Mouse (Mus musculus) heart, embryonic 16.5 days (tissue): ENCODE measurements around the gene Pip4k2a. TPM values are rescaled to one million over a fixed set of nuclear protein-coding genes. Genes with fewer than 3 reads are reported as not detected.
A peak's percentile ranks its signal among the peaks of the same experiment; 100 is the strongest.

Experiments
- ATAC-seq: fragments of 200-750 bp; cut with Nextera tagmentation; replicated peaks from 2 replicates; pipeline ENCODE4 v1.8.0; 2017; ENCODE audit warnings: moderate number of reproducible peaks; ENCODE audit not compliant: insufficient read depth, low FRiP score; ENCODE audit errors: extremely low read depth
- H3K27ac ChIP-seq: fragments of 300-500 bp; sonication (generic); 2 replicates; pipeline ENCODE4 v1.5.1; 2014; ENCODE audit warnings: mild to moderate bottlenecking, low read length, control low read depth, moderate library complexity
- H3K27me3 ChIP-seq: fragments of 300-500 bp; sonication (generic); 2 replicates; pipeline ENCODE4 v1.6.1; 2014; ENCODE audit warnings: low read length, mixed read lengths; ENCODE audit not compliant: control insufficient read depth, insufficient read depth
- H3K36me3 ChIP-seq: fragments of 300-500 bp; sonication (generic); 2 replicates; pipeline ENCODE4 v1.6.1; 2014; ENCODE audit not compliant: control insufficient read depth, insufficient read depth
- H3K4me1 ChIP-seq: fragments of 300-500 bp; sonication (generic); 2 replicates; pipeline ENCODE4 v1.6.1; 2014; ENCODE audit warnings: low read length, mixed read lengths; ENCODE audit not compliant: control insufficient read depth, insufficient read depth
- H3K4me2 ChIP-seq: fragments of 300-500 bp; sonication (generic); 2 replicates; pipeline ENCODE4 v1.6.1; 2014; ENCODE audit warnings: low read depth, mild to moderate bottlenecking, control low read depth, low read length
- H3K4me3 ChIP-seq: fragments of 300-500 bp; sonication (generic); 2 replicates; pipeline ENCODE4 v1.5.1; 2014; ENCODE audit warnings: mild to moderate bottlenecking, control low read depth, low read length
- H3K9ac ChIP-seq: fragments of 300-500 bp; sonication (generic); 2 replicates; pipeline ENCODE4 v1.6.1; 2014; ENCODE audit warnings: low read length, control low read depth
- H3K9me3 ChIP-seq: fragments of 300-500 bp; sonication (generic); replicated peaks from 2 replicates; pipeline ENCODE4 v1.6.1; 2016; ENCODE audit warnings: low read length; ENCODE audit not compliant: control insufficient read depth
- WGBS: fragments of 180-500 bp; shearing (Covaris S2); extraction: QIAGEN DNeasy Blood & Tissue Kit; methylation state at CpG from one replicate; pipeline ENCODE4 v1.1.7; 2014; 5-methylcytosine and 5-hydroxymethylcytosine counted together
- polyA plus RNA-seq: library from polyadenylated mRNA; unstranded; fragments of >200 nt; fragmentation: Nextera tagmentation; extraction: Ambion mirVana; gene quantifications from 2 replicates; pipeline ENCODE4 v1.2.1, GENCODE M21; 2015

Gene Pip4k2a
- polyA plus RNA-seq, 1 experiment from 2014 or later, result 10.0 TPM

DNA sequence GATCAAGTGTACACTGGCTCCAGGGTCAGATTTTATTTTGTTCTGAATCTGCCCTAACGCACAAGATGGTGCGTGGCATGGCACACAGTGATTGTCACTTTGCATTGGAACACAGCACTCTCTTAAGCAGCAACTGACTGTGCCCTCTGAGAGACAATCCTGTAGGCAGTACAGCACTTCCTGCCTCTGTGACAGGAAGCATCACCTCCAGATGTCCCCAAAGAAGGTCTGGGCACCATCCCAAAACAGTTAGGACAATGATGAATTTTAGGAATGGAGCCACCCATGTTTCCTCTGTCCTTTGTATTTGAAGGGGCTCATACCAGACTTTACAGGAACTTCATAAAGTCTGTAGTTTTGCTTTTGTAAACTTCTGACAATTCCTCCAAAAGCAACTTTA lies 54.0 kb downstream of the Pip4k2a start:
- peak; percentile 32; the same call in 1 of the 2 replicates for ATAC-seq
- 72% methylated on average over 2 of the region's 2 CpGs for WGBS
- no peak overlapping the region for H3K4me2 ChIP-seq
- no peaks in the 10 kb centered on the region for H3K36me3 ChIP-seq
- peaks cover 45% of the 10 kb centered on the region for H3K4me1 ChIP-seq
- H3K9me3 ChIP-seq, result no peaks in the 10 kb centered on the region
- no peak overlapping the region for H3K4me3 ChIP-seq
- H3K27ac ChIP-seq, result peak overlapping the region; percentile 11
- H3K9ac ChIP-seq, result no peak overlapping the region
- no peaks in the 10 kb centered on the region for H3K27me3 ChIP-seq

DNA sequence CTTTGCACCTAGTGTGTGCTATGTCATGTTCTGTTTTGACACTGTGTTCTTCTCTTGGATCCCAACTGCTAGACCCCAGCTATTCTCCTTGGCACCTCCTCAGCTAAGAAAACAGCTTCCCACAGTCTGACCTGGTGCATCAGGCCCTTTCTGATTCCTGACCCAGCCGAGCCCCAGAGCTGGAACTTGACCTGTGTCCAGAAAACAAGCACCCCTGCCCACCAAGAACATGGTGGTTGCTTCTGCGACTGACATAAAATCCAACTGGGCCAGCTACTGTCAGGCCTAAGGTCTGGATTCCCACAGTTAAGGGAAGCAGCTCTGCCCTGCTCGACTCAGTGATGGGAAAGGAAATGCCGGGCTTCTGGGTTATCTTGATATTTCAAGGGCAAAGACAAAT lies 54.6 kb downstream of the Pip4k2a start:
- Histone ChIP-seq H3K36me3 (no peaks in the 10 kb centered on the region), H3K27me3 (no peaks in the 10 kb centered on the region), H3K4me2 (no peak overlapping the region), H3K9me3 (no peaks in the 10 kb centered on the region), H3K9ac (no peak overlapping the region), H3K27ac (peak overlapping the region; percentile 11), H3K4me3 (no peak overlapping the region), H3K4me1 (peaks cover 48% of the 10 kb centered on the region)
- ATAC-seq, result no peak
- WGBS, result 48% methylated on average over 4 of the region's 4 CpGs

DNA sequence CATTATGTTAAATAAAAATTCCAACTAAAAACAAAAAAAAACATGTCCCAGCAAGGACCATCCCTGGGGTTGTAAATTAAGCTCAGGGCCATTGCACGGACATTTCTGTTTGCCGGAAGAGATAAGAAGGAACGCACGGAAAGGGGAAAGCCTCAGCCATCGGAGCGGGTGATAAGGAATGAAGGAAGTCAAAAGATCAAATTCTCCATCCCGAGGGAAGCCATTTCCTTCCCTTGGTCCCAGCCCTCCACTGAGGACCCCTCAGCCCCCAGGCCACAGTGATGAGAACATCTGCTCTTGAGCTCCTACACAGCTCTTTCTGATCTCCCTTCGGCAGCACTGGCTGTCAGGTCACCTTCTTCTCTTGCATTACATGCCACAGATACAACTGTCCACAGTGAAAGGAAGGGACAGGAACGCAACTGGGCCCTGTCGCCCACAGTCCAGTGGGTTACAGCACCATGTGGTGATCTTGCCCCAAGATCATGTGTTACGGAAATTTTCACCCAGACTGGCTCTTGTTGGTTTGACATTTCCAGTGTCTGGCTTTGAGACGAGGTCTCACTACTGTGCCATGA lies 57.1 kb downstream of the Pip4k2a start:
- no peaks in the 10 kb centered on the region for H3K27me3 ChIP-seq
- no peaks in the 10 kb centered on the region for H3K9me3 ChIP-seq
- H3K4me1 ChIP-seq, result peaks cover 52% of the 10 kb centered on the region
- H3K27ac ChIP-seq, result peak overlapping the region; percentile 10
- peak overlapping the region; percentile 40 for H3K4me2 ChIP-seq
- no peaks in the 10 kb centered on the region for H3K36me3 ChIP-seq
- H3K4me3 ChIP-seq, result no peak overlapping the region
- no peak for ATAC-seq
- H3K9ac ChIP-seq, result no peak overlapping the region
- 39% methylated on average over 12 of the region's 12 CpGs for WGBS

DNA sequence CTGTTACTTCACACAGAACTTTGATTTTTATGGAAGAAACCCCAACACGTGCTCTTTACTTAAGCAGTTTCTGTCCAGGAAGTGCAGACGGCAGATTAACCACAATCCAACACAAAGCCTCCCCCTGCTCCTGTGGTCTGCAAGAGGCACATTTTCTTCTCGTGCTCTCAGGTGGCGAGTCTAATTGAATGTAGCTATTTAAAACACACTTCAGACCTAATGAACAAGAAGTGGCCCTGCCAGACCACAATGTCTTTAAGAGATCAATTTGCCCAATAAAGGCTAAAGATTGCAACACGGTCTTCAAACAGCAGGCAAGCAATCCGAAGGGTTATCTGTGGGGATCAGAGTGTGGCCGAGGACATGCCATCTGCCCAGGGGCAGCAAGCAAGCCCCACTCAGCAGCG lies 59.0 kb downstream of the Pip4k2a start:
- Histone ChIP-seq H3K9me3 (no peaks in the 10 kb centered on the region), H3K27me3 (no peaks in the 10 kb centered on the region), H3K4me1 (peaks cover 53% of the 10 kb centered on the region), H3K27ac (peak overlapping the region; percentile 11; the same call in 1 of the 2 replicates), H3K36me3 (no peaks in the 10 kb centered on the region), H3K4me2 (no peak overlapping the region), H3K4me3 (no peak overlapping the region), H3K9ac (no peak overlapping the region)
- WGBS, result 34% methylated on average over 8 of the region's 8 CpGs
- ATAC-seq, result no peak

DNA sequence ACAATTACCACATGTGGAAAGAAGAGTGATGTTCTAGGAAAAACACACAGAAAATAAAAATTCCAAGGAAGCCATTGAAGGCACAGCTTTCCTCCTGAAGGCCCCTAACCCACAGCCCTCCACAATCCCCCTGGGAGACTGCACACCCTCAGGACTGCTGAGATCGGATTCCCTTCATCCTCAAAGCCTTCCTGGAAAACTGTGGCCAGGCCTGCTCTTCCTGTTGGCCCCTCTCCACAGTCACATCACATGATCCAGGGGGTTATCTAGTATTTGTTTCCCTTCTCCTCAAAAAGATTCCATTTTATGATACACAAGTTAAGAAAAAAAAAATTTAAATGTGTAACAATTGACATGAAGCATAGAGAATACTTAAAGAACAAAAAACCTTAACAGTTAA lies 59.7 kb downstream of the Pip4k2a start:
- Histone ChIP-seq H3K9me3 (no peaks in the 10 kb centered on the region), H3K9ac (no peak overlapping the region), H3K27ac (peak overlapping the region; percentile 58), H3K27me3 (no peaks in the 10 kb centered on the region), H3K4me3 (no peak overlapping the region), H3K36me3 (no peaks in the 10 kb centered on the region), H3K4me1 (peaks cover 46% of the 10 kb centered on the region), H3K4me2 (no peak overlapping the region)
- WGBS, result 33% methylated on average over 1 of the region's 1 CpGs
- ATAC-seq, result 0 out of 2 replicates have a peak, but pooled peaks have one; percentile 23

DNA sequence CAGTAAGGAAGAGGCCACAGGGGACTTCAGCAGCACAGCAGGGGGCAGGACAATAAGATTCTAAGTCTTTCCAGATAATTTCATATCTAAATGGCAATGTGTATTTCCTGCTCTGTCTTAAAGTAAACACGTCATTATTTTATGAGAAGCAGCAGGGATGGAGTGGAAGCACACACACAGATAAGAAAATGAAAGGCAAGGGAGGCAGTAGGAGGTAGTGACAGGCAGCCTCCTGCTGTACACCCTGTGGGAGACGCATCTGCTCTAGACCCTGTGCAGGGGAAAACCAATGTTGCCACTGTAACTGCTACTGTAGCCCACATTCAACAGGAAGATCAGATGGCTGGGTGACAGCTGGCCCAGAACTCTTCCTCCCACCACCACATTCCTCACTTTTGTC lies 60.3 kb downstream of the Pip4k2a start:
- WGBS, result 35% methylated on average over 2 of the region's 2 CpGs
- Histone ChIP-seq H3K4me3 (no peak overlapping the region), H3K36me3 (no peaks in the 10 kb centered on the region), H3K27me3 (no peaks in the 10 kb centered on the region), H3K4me2 (no peak overlapping the region), H3K9ac (no peak overlapping the region), H3K4me1 (peaks cover 45% of the 10 kb centered on the region), H3K9me3 (no peaks in the 10 kb centered on the region), H3K27ac (peak overlapping the region; percentile 58)
- peak; percentile 63; the same call in 1 of the 2 replicates for ATAC-seq

DNA sequence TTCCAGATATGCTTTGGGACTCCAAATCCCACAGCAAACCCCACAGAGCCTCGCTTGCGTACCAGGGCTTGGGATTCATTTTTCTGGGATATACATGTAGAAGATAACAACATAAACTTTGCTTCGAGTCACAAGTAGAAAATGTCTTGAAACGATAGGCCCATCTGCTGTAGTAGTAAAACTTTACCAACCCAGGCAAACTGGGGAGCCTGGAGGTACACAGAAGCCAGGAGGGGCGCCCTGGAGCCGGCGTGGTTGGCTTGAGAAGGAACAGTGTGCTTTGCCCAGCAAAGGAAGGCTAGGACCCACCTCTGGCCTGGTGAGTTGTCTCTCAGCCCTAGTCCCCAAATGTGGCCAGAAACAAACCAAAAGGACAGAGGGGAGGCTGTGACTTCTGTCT lies 61.5 kb downstream of the Pip4k2a start:
- Histone ChIP-seq H3K4me2 (no peak overlapping the region), H3K4me3 (no peak overlapping the region), H3K9me3 (no peaks in the 10 kb centered on the region), H3K27ac (no peak overlapping the region), H3K36me3 (no peaks in the 10 kb centered on the region), H3K4me1 (peaks cover 45% of the 10 kb centered on the region), H3K27me3 (no peaks in the 10 kb centered on the region), H3K9ac (no peak overlapping the region)
- ATAC-seq, result no peak
- WGBS, result 86% methylated on average over 7 of the region's 7 CpGs

DNA sequence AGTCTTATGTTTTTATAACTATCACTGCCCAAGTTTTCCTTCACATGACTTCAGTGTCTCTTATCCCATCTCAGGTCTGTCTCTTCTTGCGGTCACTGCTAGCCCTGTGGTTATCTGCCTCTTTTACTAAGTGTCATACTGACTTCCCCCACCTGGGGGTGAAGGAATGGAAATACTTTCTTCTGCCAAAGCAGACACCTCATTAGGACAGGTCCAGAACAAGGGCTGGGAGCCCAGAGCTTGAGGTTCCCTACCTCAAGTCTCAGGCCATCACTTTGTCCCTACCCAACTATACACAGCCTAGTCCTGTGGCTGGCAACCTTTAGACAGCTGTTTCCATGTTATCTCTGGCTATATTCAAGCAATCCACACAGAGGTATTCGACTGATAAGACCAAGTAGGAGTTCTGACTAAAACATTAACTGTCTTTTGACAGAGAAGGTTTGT lies 62.3 kb downstream of the Pip4k2a start:
- H3K9ac ChIP-seq, result no peak overlapping the region
- no peak for ATAC-seq
- no peaks in the 10 kb centered on the region for H3K36me3 ChIP-seq
- no peaks in the 10 kb centered on the region for H3K9me3 ChIP-seq
- no peaks in the 10 kb centered on the region for H3K27me3 ChIP-seq
- H3K4me1 ChIP-seq, result peaks cover 40% of the 10 kb centered on the region
- no peak overlapping the region for H3K27ac ChIP-seq
- no peak overlapping the region for H3K4me2 ChIP-seq
- 53% methylated on average over 2 of the region's 2 CpGs for WGBS
- no peak overlapping the region for H3K4me3 ChIP-seq

DNA sequence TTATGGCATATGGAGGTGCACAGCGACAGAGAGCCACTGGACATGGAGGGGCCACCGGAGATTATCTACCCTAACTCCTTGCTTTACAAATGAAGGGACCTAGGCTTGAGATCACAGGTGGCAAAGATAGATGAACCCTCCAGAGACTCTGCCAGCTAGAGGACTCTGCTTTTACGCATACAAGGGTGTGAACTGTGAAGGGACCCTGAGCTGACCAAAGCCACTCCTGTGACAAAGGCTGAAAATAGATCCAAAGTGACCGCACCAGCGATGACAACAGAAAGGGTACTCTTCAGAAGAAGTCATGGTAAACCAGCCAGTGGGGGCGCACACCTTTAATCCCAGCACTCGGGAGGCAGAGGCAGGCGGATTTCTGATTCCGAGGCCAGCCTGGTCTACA lies 63.8 kb downstream of the Pip4k2a start:
- no peaks in the 10 kb centered on the region for H3K36me3 ChIP-seq
- ATAC-seq, result no peak
- no peaks in the 10 kb centered on the region for H3K9me3 ChIP-seq
- H3K27ac ChIP-seq, result no peak overlapping the region
- H3K4me1 ChIP-seq, result peaks cover 33% of the 10 kb centered on the region
- no peak overlapping the region for H3K4me2 ChIP-seq
- no peak overlapping the region for H3K9ac ChIP-seq
- 87% methylated on average over 9 of the region's 9 CpGs for WGBS
- H3K27me3 ChIP-seq, result no peaks in the 10 kb centered on the region
- no peak overlapping the region for H3K4me3 ChIP-seq
